Mouse (Mus musculus): Measurements from ENCODE around the gene Dip2a. TPM values are rescaled to one million over a fixed set of nuclear protein-coding genes. Genes with fewer than 3 reads are reported as not detected.

Dip2a gene
- polyA plus RNA-seq, 1 experiment from 2014 or later: 8.0 TPM

GRCm38 (mm10) chr10:76346589-76346988, 1.5 kb upstream of the Dip2a start:
- peak overlapping the region; percentile 88 for H3K4me3 ChIP-seq
- no peak for DNase-seq (ENCODE audit: low spot score)
- H3K36me3 ChIP-seq: peaks cover 26% of the 10 kb centered on the region
- H3K27me3 ChIP-seq (ENCODE audit: insufficient read depth, poor library complexity, severe bottlenecking): no peaks in the 10 kb centered on the region
- WGBS: 8% methylated on average over 4 of the region's 4 CpGs
- H3K9me3 ChIP-seq: no peaks in the 10 kb centered on the region
- H3K4me1 ChIP-seq: peaks cover 18% of the 10 kb centered on the region
- no peak overlapping the region for H3K27ac ChIP-seq

DNA sequence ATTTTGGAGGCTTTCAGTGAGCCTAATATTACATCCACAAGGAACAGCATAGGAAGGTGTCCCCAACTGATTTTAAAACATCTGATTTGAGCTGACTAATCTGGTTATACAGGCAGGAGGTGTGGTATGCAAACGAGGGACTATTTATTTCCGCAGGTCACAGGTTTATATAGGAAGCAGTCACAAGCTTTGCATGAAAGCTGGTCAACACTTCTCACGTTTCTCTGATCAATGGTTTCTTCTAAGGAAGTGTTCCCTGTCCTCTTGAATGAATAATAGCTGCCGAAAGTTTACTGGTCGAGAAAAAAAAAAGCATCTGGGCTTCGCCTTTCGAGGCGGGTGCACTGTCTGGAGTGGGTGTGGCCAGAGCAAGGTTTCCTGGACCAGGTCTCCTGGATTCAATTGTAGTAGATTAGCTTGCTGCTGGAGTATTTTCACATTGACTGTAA, 976 bp upstream of the Dip2a start:
- Histone ChIP-seq H3K4me1 (peaks cover 18% of the 10 kb centered on the region), H3K27me3 (ENCODE audit: insufficient read depth, poor library complexity, severe bottlenecking) (no peaks in the 10 kb centered on the region), H3K9me3 (no peaks in the 10 kb centered on the region), H3K27ac (peak overlapping the region; percentile 95; the same call in 1 of the 2 replicates), H3K4me3 (peak overlapping the region; percentile 88), H3K36me3 (peaks cover 21% of the 10 kb centered on the region)
- no peak for DNase-seq (ENCODE audit: low spot score)
- WGBS: 20% methylated on average over 8 of the region's 8 CpGs

DNA sequence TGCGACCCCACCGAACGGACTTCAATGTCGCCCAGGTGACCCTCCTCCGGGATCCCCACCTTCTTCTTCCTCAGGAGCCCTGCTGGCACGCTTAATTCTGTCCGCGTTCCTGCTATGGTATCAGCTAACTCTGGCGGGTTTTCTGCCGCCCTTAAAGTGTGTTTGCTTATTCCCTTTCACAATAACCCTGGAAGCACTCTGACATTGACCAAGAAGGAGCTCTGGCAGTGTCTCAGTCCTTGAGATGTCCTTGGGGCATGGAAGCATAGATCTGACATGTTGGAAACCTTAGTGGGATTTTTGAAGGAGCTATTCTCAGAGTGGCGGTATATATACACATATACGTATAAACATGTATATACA, 430 bp upstream of the Dip2a start:
- Histone ChIP-seq H3K27ac (peak overlapping the region; percentile 95), H3K4me3 (peak overlapping the region; percentile 88), H3K9me3 (no peaks in the 10 kb centered on the region), H3K36me3 (peaks cover 16% of the 10 kb centered on the region), H3K4me1 (peaks cover 18% of the 10 kb centered on the region), H3K27me3 (ENCODE audit: insufficient read depth, poor library complexity, severe bottlenecking) (no peaks in the 10 kb centered on the region)
- DNase-seq (ENCODE audit: low spot score): no peak
- 4% methylated on average over 12 of the region's 12 CpGs for WGBS

GRCm38 (mm10) chr10:76334350-76334749, 10.7 kb downstream of the Dip2a start:
- WGBS: 49% methylated on average over 4 of the region's 4 CpGs
- no peak overlapping the region for H3K4me3 ChIP-seq
- no peak overlapping the region for H3K27ac ChIP-seq

GRCm38 (mm10) chr10:76332040-76332439, 13.1 kb downstream of the Dip2a start:
- H3K27me3 ChIP-seq (ENCODE audit: insufficient read depth, poor library complexity, severe bottlenecking): no peaks in the 10 kb centered on the region
- no peak overlapping the region for H3K4me3 ChIP-seq
- no peak for DNase-seq (ENCODE audit: low spot score)
- no peaks in the 10 kb centered on the region for H3K9me3 ChIP-seq
- WGBS: 89% methylated on average over 2 of the region's 2 CpGs
- H3K27ac ChIP-seq: no peak overlapping the region
- H3K36me3 ChIP-seq: no peaks in the 10 kb centered on the region
- H3K4me1 ChIP-seq: peaks cover 28% of the 10 kb centered on the region

More at GRCm38 (mm10) chr10:76334350-76334749, 10.7 kb downstream of the Dip2a start:
- peaks cover 16% of the 10 kb centered on the region for H3K4me1 ChIP-seq
- H3K9me3 ChIP-seq: no peaks in the 10 kb centered on the region
- H3K27me3 ChIP-seq (ENCODE audit: insufficient read depth, poor library complexity, severe bottlenecking): no peaks in the 10 kb centered on the region
- DNase-seq (ENCODE audit: low spot score): no peak
- H3K36me3 ChIP-seq: 0 out of 2 replicates have a peak, but pooled peaks cover 3% of the 10 kb centered on the region

GRCm38 (mm10) chr10:76329093-76329492, 16.0 kb downstream of the Dip2a start:
- 60% methylated on average over 4 of the region's 4 CpGs for WGBS

DNA sequence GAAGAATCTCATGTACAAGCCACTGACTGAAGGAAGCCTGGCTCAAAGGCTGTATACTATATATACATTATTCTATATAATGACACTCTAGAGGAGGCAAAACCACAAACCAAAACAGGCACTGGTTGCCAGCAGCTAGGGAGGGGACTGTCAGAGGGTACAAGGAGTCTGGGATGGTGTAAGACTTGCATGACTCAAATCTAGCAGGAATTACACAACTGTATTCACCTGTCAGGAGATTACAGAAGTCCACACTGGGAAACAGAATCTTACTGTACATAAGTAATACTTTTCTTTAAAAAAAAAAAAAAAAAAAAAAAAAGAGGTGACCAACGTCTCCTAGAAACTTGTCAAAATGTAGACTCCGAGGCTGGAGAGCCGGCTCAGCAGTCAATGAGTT, 16.5 kb downstream of the Dip2a start:
- WGBS: 87% methylated on average over 3 of the region's 3 CpGs
- Histone ChIP-seq H3K4me3 (no peak overlapping the region), H3K9me3 (no peaks in the 10 kb centered on the region), H3K4me1 (peaks cover 17% of the 10 kb centered on the region; the same call in 1 of the 2 replicates), H3K36me3 (no peaks in the 10 kb centered on the region), H3K27ac (no peak overlapping the region), H3K27me3 (ENCODE audit: insufficient read depth, poor library complexity, severe bottlenecking) (no peaks in the 10 kb centered on the region)
- no peak for DNase-seq (ENCODE audit: low spot score)

More at GRCm38 (mm10) chr10:76329093-76329492, 16.0 kb downstream of the Dip2a start:
- no peak overlapping the region for H3K27ac ChIP-seq
- no peaks in the 10 kb centered on the region for H3K27me3 ChIP-seq (ENCODE audit: insufficient read depth, poor library complexity, severe bottlenecking)
- no peak overlapping the region for H3K4me3 ChIP-seq
- no peaks in the 10 kb centered on the region for H3K9me3 ChIP-seq
- no peaks in the 10 kb centered on the region for H3K36me3 ChIP-seq
- no peak for DNase-seq (ENCODE audit: low spot score)
- H3K4me1 ChIP-seq: peaks cover 17% of the 10 kb centered on the region; the same call in 1 of the 2 replicates

GRCm38 (mm10) chr10:76326304-76327006, 18.6 kb downstream of the Dip2a start:
- Histone ChIP-seq H3K36me3 (no peaks in the 10 kb centered on the region), H3K9me3 (no peaks in the 10 kb centered on the region), H3K4me1 (peaks cover 17% of the 10 kb centered on the region; the same call in 1 of the 2 replicates), H3K27ac (no peak overlapping the region), H3K4me3 (no peak overlapping the region), H3K27me3 (ENCODE audit: insufficient read depth, poor library complexity, severe bottlenecking) (no peaks in the 10 kb centered on the region)
- 74% methylated on average over 6 of the region's 6 CpGs for WGBS
- DNase-seq (ENCODE audit: low spot score): no peak

DNA sequence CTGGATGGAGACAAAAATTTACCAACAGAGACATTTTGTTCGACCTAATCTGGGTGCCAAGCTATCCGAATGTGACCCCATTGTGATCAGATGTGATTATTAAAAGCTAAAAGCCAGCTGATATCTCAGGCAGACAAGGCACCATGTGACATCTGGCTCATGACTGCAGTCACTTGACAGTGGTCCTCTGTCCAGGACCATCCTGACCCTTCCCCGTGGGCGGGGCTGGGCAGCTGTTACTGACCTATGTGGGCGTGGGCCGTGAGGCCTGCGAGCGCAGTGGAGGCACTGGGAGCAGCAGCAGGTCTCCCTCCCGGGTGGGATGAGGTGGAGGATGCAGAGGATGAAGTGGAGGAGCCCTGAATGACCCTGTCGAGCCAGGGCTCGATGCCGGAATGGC, 27.5 kb downstream of the Dip2a start:
- Histone ChIP-seq H3K27ac (no peak overlapping the region), H3K4me3 (no peak overlapping the region), H3K4me1 (peaks cover 9% of the 10 kb centered on the region; the same call in 1 of the 2 replicates), H3K27me3 (ENCODE audit: insufficient read depth, poor library complexity, severe bottlenecking) (no peaks in the 10 kb centered on the region), H3K36me3 (peaks cover 47% of the 10 kb centered on the region), H3K9me3 (no peaks in the 10 kb centered on the region)
- WGBS: 86% methylated on average over 12 of the region's 12 CpGs
- no peak for DNase-seq (ENCODE audit: low spot score)

DNA sequence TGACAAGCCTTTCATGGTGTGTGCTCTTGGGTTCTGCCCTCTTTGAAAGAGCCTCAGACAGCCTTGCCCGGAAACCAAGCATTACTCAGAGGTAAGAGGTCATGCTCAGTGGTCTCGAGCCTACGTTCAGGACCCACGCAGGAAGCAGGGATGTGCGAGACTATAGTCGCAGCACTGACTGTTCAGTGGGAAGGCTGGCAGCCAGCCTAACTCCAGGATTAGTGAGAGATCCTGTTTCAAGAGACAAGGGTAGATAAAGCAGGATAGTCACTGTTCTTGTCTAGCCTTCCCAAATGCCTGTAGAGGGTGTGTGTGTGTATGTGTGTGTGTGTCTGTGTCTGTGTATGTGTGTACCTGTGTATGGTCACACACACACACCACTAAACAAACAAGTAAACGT, 28.9 kb downstream of the Dip2a start:
- Histone ChIP-seq H3K27ac (no peak overlapping the region), H3K4me3 (no peak overlapping the region), H3K36me3 (peaks cover 55% of the 10 kb centered on the region), H3K27me3 (ENCODE audit: insufficient read depth, poor library complexity, severe bottlenecking) (no peaks in the 10 kb centered on the region), H3K4me1 (peaks cover 9% of the 10 kb centered on the region; the same call in 1 of the 2 replicates), H3K9me3 (no peaks in the 10 kb centered on the region)
- no peak for DNase-seq (ENCODE audit: low spot score)
- 74% methylated on average over 7 of the region's 7 CpGs for WGBS

DNA sequence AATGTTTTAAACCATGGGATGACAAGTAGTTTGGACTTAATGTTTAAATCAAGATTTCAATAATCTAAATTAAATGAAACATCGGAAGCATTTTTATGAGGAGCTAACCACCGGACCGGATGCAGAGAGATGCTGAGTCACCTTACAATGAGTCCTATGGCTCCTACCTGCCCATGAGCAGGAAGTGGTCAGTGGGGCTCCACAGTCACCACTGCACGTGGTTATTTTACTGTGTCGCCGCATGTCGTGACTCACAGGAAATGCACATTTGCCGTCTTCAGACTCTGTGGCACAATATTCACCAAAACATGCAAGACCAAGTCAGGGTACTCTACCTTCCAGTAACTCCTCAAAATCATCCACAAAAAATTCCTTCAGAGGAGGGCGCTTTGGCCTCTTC, 38.4 kb downstream of the Dip2a start:
- H3K27ac ChIP-seq: no peak overlapping the region
- peaks cover 59% of the 10 kb centered on the region for H3K36me3 ChIP-seq
- no peak for DNase-seq (ENCODE audit: low spot score)
- no peak overlapping the region for H3K4me3 ChIP-seq
- no peaks in the 10 kb centered on the region for H3K27me3 ChIP-seq (ENCODE audit: insufficient read depth, poor library complexity, severe bottlenecking)
- H3K9me3 ChIP-seq: no peaks in the 10 kb centered on the region
- no peaks in the 10 kb centered on the region for H3K4me1 ChIP-seq
- 87% methylated on average over 9 of the region's 9 CpGs for WGBS

DNA sequence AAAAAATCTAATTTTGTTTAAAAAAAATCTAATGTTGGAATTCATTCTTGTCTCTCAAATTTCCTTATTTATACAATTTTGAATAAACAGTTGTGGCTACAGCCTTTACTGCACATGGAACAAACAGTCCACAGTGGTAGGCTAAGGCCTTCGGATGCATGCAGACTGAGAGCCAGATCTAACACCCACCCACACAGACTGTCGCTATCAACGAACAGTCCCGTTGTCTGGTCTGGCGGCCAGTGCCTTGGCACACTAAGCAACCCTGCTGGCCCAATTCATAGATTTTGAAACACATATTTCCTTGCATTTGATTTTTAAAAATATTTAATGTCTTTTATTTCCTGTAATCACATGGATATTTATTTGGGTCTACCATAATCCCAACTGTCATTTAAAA, 45.0 kb downstream of the Dip2a start:
- Histone ChIP-seq H3K27me3 (ENCODE audit: insufficient read depth, poor library complexity, severe bottlenecking) (no peaks in the 10 kb centered on the region), H3K4me1 (no peaks in the 10 kb centered on the region), H3K4me3 (no peak overlapping the region), H3K36me3 (peaks cover 75% of the 10 kb centered on the region), H3K9me3 (no peaks in the 10 kb centered on the region), H3K27ac (no peak overlapping the region)
- 82% methylated on average over 5 of the region's 5 CpGs for WGBS
- DNase-seq (ENCODE audit: low spot score): no peak

DNA sequence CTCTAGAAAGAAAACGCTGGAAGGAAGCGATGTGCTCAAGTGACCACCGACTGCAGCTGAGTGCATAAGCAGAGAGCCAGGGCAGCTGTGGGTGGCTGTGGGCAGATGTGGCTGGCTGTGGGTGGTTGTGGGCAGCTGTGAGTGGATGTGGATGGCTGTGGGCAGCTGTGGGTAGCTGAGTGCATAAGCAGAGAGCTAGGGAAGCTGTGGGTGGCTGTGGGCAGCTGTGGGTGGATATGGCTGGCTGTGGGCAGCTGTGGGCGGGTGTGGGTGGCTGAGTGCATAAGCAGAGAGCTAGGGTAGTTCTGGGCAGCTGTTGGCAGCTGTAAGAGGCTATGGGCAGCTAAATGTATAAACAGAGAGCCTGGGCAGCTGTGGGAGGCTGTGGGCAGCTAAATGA, 51.9 kb downstream of the Dip2a start:
- peaks cover 88% of the 10 kb centered on the region for H3K36me3 ChIP-seq
- no peak overlapping the region for H3K4me3 ChIP-seq
- no peaks in the 10 kb centered on the region for H3K9me3 ChIP-seq
- DNase-seq (ENCODE audit: low spot score): no peak
- no peaks in the 10 kb centered on the region for H3K4me1 ChIP-seq
- no peak overlapping the region for H3K27ac ChIP-seq
- 95% methylated on average over 4 of the region's 4 CpGs for WGBS
- H3K27me3 ChIP-seq (ENCODE audit: insufficient read depth, poor library complexity, severe bottlenecking): no peaks in the 10 kb centered on the region
